Mouse (Mus musculus): ENCODE measurements at regions not wholly inside any gene's neighbourhood (a gene's known extent, or its start where the extent isn't known, plus 50 kb on each side); places are given as distances from the start of the nearest gene placed in this dataset.
A peak's percentile ranks its signal among the peaks of the same experiment; 100 is the strongest.

- DNase-seq, result no peak
Measured at GRCm38 (mm10) chr7:71873817-71874216, 432.6 kb downstream of the Mctp2 start.

GRCm38 (mm10) chr7:71872912-71873311, 433.5 kb downstream of the Mctp2 start:
- no peak for DNase-seq

DNA sequence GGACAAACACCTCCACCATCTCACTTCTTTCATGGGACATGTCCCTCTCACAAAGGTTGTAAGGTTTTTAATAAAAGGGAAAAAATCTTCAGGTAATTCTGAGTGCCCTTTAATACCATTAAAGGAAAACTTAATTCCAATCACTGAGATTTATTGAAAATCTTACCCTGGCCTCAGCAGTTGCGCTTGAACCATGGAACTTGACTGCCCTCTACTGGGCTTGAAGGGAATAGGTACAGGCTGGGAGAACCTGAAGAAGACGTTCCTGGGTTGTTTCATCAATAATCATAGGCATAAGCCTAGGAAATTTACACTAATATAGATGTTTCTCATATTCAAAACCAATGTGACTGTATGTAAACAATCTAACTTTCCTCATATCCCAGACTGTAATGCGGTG, 439.3 kb downstream of the Mctp2 start:
- peak; percentile 69 for DNase-seq

DNA sequence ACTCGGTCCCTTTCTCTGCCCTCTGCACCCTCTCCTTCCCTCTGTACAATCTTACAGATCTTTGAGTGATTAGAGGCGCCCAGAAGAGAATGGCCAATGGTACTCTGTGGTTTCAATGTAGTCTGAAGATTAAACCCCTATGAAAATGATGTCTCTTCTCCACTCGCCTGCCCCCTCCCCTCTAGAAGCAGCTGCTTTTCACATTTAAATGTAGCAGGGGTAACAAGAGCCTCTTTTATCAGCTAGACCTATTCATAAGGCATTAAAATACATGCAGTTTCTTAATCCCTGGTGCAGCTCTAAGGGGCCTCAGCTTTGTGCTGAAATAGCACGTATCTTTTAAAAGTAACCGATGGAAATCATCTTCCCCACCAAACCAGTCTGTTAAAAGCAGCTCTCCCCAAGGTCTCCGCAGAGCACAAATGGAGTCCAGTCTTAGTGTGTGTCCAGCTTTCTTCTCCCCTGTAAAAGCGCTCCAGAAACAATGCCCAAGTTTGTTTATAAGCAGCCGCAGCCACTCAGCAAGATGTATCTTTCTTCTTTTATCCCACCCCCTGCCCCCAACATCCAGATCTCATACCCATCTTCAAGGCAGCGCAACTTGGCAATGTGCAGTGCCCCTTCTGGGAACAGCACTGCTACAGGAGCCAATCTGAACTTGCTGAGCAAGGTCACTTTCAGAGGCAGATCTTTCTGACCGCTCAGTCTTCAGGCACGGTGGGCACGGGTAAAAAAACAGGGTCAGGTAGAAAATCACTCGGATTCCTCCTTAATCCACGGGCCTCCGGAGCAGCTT, 440.8 kb downstream of the Mctp2 start:
- DNase-seq, result peak; percentile 9

- no peak for DNase-seq
Measured at GRCm38 (mm10) chr7:71852864-71853263, 453.5 kb downstream of the Mctp2 start.

GRCm38 (mm10) chr7:71849174-71849573, 457.2 kb downstream of the Mctp2 start:
- DNase-seq, result no peak

- peak; percentile 50 for DNase-seq
Measured at GRCm38 (mm10) chr7:71837845-71838244, 468.6 kb downstream of the Mctp2 start.

DNA sequence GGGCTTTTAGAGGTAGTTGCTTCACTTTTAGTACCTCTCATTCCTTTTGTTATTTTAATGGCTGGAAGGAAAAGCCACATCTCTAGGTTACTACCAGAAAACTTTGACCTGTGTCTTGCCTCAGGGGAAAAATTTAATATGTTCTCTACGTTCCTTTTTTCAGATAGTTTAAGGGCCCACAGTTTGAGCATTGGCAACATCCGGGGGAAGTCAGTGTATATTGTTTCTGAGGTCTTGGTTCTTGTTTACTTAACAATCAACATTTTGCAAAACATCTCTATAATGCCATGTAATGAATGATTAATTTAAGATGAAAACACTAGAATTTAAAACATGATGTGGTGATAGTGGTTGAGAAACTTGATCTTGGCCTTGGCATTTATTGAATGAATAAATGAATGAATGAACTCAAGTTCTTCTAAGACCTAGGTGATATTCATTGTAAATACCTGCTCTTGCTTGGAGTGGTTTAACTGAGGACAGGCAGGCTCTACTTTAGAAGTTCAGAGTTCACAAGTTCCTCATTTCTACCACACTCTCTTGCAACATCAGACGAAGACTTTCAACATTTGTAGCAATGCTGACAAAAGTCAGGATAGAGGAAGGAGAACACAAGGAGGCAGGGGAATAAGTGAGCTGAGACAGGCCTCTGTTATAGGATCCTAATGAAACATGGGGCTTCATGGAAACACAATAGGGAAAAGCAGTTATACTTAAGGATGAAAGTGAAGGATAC, 474.4 kb downstream of the Mctp2 start:
- no peak for DNase-seq

- DNase-seq, result no peak
Measured at GRCm38 (mm10) chr7:71829567-71829966, 476.8 kb downstream of the Mctp2 start.

DNA sequence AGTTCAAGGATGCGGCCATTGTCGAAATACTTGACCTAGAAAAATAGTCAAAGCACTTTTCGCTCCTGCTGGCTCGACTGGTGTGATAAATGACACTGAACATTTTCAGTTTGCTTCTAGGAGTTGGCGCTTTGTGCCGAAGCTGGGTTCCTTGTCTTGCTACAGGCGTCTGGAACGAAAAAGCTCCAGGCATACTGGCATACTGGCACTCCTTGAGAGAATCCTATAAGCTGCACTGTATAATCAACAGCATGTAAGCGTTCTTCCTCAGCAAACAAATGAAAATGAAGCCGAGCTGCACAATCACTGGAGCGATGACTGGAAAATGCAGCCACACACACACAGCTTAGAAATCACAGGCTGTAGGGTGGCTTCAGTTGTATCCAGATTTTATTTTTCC, 464.9 kb upstream of the Gm10295 start:
- DNase-seq, result peak; percentile 13

GRCm38 (mm10) chr7:71794201-71794600, 442.9 kb upstream of the Gm10295 start:
- peak; percentile 52 for DNase-seq

DNA sequence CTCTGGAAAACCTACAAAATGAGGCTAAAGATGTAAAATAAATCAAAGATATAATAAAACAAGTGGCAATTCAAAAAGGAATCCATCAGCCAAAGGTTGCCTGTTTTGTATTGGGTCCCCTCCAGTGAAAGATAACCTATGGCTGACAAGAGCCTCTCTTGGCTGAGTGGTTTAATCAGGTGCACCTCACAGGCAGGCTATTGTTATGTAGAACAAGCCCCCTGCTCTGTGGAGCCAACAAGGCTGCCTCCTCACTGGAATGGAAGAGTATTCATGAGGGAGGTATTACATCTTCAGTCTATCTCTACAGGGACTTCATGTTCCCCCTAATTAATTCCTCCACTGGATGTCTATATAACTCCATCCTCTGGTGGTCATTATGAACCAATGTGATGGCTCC, 437.1 kb upstream of the Gm10295 start:
- no peak for DNase-seq

DNA sequence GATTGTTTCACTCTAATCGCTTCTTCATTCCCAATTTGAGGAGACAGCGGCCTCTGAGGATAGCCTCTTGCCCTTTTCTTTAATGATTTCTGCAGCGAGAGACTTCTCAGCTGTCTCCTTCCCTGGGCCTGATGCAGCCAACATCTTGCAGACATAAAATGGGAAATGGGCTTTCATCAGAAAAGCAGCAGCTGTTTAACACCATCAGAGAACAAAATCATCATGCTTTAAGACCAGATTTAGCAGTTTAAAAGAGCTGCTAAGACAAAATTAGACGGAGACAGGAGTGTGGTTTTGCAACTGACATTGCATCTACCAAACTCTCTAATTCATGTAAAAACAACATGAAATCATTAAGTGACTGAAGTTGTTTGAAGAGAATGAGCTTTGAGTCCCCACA, 431.2 kb upstream of the Gm10295 start:
- DNase-seq, result no peak

DNA sequence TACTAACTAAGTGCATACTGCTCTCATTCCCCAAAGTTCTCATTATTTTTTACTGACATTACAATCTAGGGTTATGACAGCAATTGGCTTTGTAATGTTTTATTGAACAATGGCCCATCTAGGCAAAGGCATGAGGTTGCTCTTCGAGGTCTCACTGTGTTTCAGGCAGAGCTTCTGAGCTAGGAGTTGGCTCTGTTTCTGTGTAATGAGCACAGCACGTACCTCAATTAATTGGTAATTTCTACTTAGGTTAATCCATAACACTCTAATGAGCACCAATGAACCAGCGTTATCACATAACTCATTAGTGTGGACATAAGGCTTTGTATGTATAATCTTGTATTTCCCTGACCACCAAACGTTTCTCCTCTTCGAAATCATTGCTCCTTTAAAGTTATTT, 398.6 kb upstream of the Gm10295 start:
- peak; percentile 57 for DNase-seq

- peak; percentile 85 for DNase-seq
Measured at GRCm38 (mm10) chr7:71746118-71746897, 395.0 kb upstream of the Gm10295 start.

- DNase-seq, result peak; percentile 18
Measured at GRCm38 (mm10) chr7:71728509-71728908, 377.2 kb upstream of the Gm10295 start.

DNA sequence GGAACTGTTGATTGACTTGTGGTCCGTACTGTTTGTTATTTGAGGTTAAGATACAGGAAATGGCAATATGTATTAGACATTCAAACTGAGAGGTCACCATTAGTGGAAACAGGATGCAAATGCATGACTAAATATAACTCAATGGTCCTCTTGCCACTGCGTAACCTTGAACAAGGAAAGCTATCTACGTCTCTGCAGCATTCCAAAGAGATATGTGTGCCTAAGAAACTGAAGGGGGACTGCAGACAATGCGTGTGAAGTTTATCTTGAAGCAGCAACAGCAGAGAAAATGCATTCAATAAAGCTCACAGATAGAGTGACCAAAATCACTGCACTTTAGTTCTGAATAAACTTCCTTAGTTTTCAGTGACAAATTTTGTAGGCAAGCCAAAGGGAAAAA, 356.9 kb upstream of the Gm10295 start:
- no peak for DNase-seq

- no peak for DNase-seq
Measured at GRCm38 (mm10) chr7:71706201-71706600, 354.9 kb upstream of the Gm10295 start.

DNA sequence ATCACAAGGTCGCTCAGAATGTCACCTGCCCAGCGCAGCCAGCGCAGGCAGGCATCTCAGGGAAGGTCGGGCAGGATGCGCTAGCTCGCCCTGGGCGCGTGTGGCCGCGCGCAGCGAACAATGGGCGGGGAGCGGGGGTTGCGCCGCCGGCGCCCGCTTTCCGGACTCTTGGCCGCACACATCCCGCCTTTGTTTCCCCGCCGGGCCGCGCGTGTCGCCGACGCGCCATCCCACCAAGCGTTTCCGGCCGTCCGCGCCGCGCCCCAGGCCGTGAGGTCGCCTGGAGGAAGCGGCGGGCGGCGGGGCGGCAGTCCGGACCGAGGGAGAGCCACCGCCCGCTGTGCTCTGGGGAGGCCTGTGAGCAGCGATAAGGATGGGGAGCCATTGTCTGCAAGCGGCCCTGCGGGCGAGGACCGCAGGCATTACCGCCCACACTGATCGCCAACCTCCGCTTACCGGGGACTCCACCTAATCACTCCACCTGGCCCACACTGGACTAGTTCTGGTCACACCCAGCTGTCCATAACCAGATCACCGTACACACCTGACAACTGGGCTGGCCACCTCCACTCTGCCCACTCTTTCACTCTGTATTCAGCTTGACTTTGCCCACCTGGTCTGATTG, 354.3 kb upstream of the Gm10295 start:
- DNase-seq, result peak; percentile 79

DNA sequence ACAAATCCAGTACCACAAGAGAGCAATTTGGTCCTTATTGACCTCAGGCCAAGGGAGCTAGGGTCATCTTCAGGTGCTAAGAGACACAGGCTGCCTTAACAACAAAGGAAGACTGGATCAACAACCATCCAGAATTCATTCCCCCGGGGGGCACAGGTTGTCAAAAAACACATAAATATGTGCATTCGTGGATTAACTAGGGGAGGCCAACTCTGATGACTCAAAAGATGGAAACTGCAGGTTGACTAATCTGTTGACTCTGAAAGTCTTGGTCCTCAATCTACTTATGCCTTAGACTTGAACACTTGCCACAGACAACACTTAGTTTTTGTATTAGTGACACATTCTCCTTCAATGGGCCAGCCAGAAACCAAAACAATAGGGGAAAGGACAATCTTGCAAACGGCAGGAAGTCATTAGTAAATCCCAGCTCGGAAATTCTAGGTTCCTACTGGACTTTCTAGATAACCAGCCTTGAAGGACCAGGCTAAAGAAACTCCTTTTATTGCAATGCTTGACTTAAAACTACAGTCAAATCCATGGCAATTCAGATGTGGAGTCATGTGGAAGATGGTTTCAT, 353.5 kb upstream of the Gm10295 start:
- DNase-seq, result no peak
